ENCODE assay signal across 32 mouse cellular contexts in the genomic region with DNA sequence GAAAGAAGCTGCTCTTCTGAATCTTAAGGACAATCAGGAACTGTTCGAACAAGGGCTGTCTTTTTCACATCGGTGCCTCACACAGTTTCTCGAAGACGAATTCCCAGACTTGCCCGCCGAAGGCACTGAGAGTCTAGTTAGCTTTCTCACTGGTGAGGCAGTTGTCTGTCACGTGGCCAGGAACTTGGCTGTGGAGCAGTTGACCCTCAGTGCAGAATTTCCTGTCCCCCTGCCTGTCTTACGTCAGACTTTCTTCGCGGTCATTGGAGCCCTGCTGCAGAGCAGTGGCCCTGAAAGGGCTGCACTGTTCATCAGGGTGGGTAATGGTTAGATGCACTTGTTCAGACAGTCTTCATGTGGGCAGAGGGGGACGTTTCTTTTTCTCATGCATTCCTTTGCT.
"Had no signal": no experiment of that assay in that cellular context is flagged by ENCODE, and none has a peak within 500 bp of the region (broad histone marks: within the 10 kb centered on the region; RNA-seq: fewer than 3 reads in every experiment).

No protein-coding gene starts in this region.

- H3K27me3 ChIP-seq: limb, embryonic 12.5 days; limb, embryonic 13.5 days; limb, embryonic 15.5 days; liver, embryonic 12.5 days; liver, embryonic 13.5 days; liver, embryonic 15.5 days; lung, embryonic 15.5 days; megakaryocyte, embryonic 14.5 days; midbrain, embryonic 12.5 days; midbrain, embryonic 13.5 days; midbrain, embryonic 15.5 days; neural tube, embryonic 12.5 days; neural tube, embryonic 13.5 days had no signal

- H3K4me2 ChIP-seq: limb, embryonic 12.5 days; limb, embryonic 13.5 days; limb, embryonic 15.5 days; liver, embryonic 11.5 days; liver, embryonic 12.5 days; liver, embryonic 13.5 days; liver, embryonic 15.5 days; lung, embryonic 14.5 days; lung, embryonic 15.5 days; midbrain, embryonic 11.5 days; midbrain, embryonic 12.5 days; midbrain, embryonic 13.5 days; midbrain, embryonic 15.5 days; neural tube, embryonic 12.5 days; neural tube, embryonic 13.5 days had no signal

- ATAC-seq: liver, embryonic 12.5 days; liver, postnatal 0 days; lung, postnatal 0 days; midbrain, embryonic 13.5 days; midbrain, embryonic 15.5 days; midbrain, embryonic 16.5 days had no signal

- H3K4me1 ChIP-seq: limb, embryonic 12.5 days; neural tube, embryonic 12.5 days had no signal

- H3K4me3 ChIP-seq: limb, embryonic 10.5 days; limb, embryonic 12.5 days; limb, embryonic 13.5 days; limb, embryonic 15.5 days; liver, embryonic 12.5 days; liver, embryonic 13.5 days; liver, embryonic 15.5 days; lung, embryonic 15.5 days; megakaryocyte, embryonic 14.5 days; midbrain, embryonic 10.5 days; midbrain, embryonic 12.5 days; midbrain, embryonic 13.5 days; midbrain, embryonic 15.5 days; myocyte; neural tube, embryonic 12.5 days; neural tube, embryonic 13.5 days had no signal

- H3K27ac ChIP-seq: limb, embryonic 10.5 days; limb, embryonic 12.5 days; limb, embryonic 13.5 days; limb, embryonic 15.5 days; liver, embryonic 12.5 days; liver, embryonic 13.5 days; liver, embryonic 14.5 days; liver, embryonic 15.5 days; lung, embryonic 15.5 days; macrophage; midbrain, embryonic 10.5 days; midbrain, embryonic 12.5 days; midbrain, embryonic 13.5 days; midbrain, embryonic 15.5 days; neural tube, embryonic 12.5 days; neural tube, embryonic 13.5 days had no signal

- DNase-seq: left cerebral cortex, postnatal 4 days; liver; liver, embryonic 13.5 days; liver, postnatal 0 days; lung, adult 18-20 months; lung, adult 2 months; lung, embryonic 14.5 days; lung, postnatal 10 days; lung, postnatal 14 days; lung, postnatal 36 days; lung, postnatal 4 days had no signal

- H3K9me3 ChIP-seq: limb, embryonic 10.5 days; limb, embryonic 12.5 days; limb, embryonic 13.5 days; limb, embryonic 15.5 days; liver, embryonic 12.5 days; liver, embryonic 13.5 days; liver, embryonic 15.5 days; lung, embryonic 15.5 days; midbrain, embryonic 10.5 days; midbrain, embryonic 12.5 days; midbrain, embryonic 13.5 days; midbrain, embryonic 15.5 days; neural tube, embryonic 12.5 days; neural tube, embryonic 13.5 days had no signal

- H3K9ac ChIP-seq: limb, embryonic 12.5 days; limb, embryonic 13.5 days; limb, embryonic 15.5 days; liver, embryonic 12.5 days; liver, embryonic 13.5 days; liver, embryonic 14.5 days; liver, embryonic 15.5 days; liver, postnatal 0 days; lung, embryonic 14.5 days; lung, embryonic 15.5 days; midbrain, embryonic 12.5 days; midbrain, embryonic 13.5 days; midbrain, embryonic 15.5 days; neural tube, embryonic 12.5 days; neural tube, embryonic 13.5 days had no signal
